Mouse (Mus musculus) intestine, embryonic 15.5 days (tissue): Measurements from ENCODE around the gene Mkrn2. TPM values are rescaled to one million over a fixed set of nuclear protein-coding genes. Genes with fewer than 3 reads are reported as not detected.

ENCODE experiments used
- ATAC-seq: fragments of 200-750 bp; cut with Nextera tagmentation; 2 replicates; pipeline ENCODE4 v1.8.0; 2017; ENCODE audit warnings: moderate TSS enrichment, moderate library complexity
- H3K27ac ChIP-seq: fragments of 300-500 bp; sonication (generic); 2 replicates; pipeline ENCODE4 v1.5.1; 2015; ENCODE audit warnings: mild to moderate bottlenecking, inconsistent platforms
- H3K27me3 ChIP-seq: fragments of 300-500 bp; sonication (generic); replicated peaks from 2 replicates; pipeline ENCODE4 v1.6.1; 2015; ENCODE audit warnings: inconsistent platforms
- H3K36me3 ChIP-seq: fragments of 300-500 bp; sonication (generic); 2 replicates; pipeline ENCODE4 v1.6.1; 2015; ENCODE audit warnings: inconsistent platforms
- H3K4me1 ChIP-seq: fragments of 300-500 bp; sonication (generic); replicated peaks from 2 replicates; pipeline ENCODE4 v1.6.1; 2015; ENCODE audit warnings: inconsistent platforms
- H3K4me2 ChIP-seq: fragments of 300-500 bp; sonication (generic); replicated peaks from 2 replicates; pipeline ENCODE4 v1.6.1; 2015; ENCODE audit warnings: mild to moderate bottlenecking, inconsistent platforms
- H3K4me3 ChIP-seq: fragments of 300-500 bp; sonication (generic); replicated peaks from 2 replicates; pipeline ENCODE4 v1.5.1; 2015; ENCODE audit warnings: inconsistent platforms
- H3K9ac ChIP-seq: fragments of 300-500 bp; sonication (generic); 2 replicates; pipeline ENCODE4 v1.6.1; 2015; ENCODE audit warnings: inconsistent platforms
- H3K9me3 ChIP-seq: fragments of 300-500 bp; sonication (generic); 2 replicates; pipeline ENCODE4 v1.6.1; 2016; ENCODE audit warnings: inconsistent platforms
- WGBS: fragments of 180-500 bp; shearing (Covaris S2); methylation state at CpG from one replicate; pipeline ENCODE4 v1.1.7; 2015; 5-methylcytosine and 5-hydroxymethylcytosine counted together
- polyA plus RNA-seq: library from polyadenylated mRNA; unstranded; fragments of >200 nt; fragmentation: Nextera tagmentation; extraction: Ambion mirVana; gene quantifications from 2 replicates; pipeline ENCODE4 v1.2.1, GENCODE M21; 2015

Gene Mkrn2
- 22.5 and 23.0 TPM in 2 replicates for polyA plus RNA-seq

DNA sequence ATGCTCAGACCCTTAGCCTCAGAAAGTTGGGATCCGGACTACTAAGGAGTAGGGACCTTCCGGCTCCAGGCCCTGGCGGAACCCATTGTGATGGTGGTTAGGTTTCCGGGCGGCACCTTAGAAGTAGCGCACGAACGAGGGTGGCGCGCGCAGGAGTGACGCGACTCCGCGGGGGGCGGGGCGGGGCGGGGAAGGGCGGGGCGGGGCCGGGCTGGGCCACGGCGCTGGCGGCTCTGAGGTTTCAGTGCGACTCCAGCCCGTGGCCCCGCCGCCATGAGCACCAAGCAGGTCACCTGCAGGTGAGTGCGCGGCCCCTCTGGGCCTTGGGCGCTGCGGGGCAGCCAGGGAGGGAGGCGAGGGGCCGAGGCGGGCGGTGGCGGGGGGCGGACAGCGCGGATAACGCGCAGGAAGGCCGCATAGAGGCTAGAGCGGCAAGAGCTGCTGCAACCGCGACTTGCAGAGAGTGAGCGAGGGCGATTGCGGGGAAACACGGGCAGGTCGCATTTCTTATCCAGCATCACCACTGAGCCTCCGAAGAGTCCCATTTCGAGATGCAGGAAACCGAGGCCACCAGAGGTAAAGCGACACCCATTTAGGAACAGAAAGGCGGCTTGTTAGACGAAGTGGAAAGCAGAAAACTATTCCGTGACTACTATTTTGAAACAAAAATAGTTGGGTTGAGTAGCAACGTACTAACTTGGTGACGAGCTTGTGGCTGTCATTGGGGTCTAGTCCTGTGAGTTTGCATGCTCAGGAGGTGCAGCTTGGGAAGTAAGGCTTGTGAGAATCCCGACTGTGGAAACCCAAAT lies at the start of gene Mkrn2:
Gene Mkrn2 (plus strand): TSS at position 188 of the 809 bp plus-strand sequence.
- no peaks in the 10 kb centered on the region for H3K27me3 ChIP-seq
- H3K27ac ChIP-seq, result peak within 1 kb of the TSS; percentile 88
- ATAC-seq, result peak; percentile 96
- H3K9me3 ChIP-seq, result no peaks in the 10 kb centered on the region
- peak within 1 kb of the TSS; percentile 89 for H3K9ac ChIP-seq
- peaks cover 10% of the 10 kb centered on the region for H3K4me1 ChIP-seq
- H3K4me3 ChIP-seq, result peak within 1 kb of the TSS; percentile 96
- WGBS, result under 1% methylated on average over 58 of the region's 61 CpGs
- peak within 1 kb of the TSS; percentile 76 for H3K4me2 ChIP-seq
- no peaks in the 10 kb centered on the region for H3K36me3 ChIP-seq

GRCm38 (mm10) chr6:115555485-115555884 lies 46.2 kb upstream of the Mkrn2 start:
- H3K4me3 ChIP-seq, result no peak overlapping the region
- 68% methylated on average over 5 of the region's 5 CpGs for WGBS
- no peaks in the 10 kb centered on the region for H3K9me3 ChIP-seq
- H3K9ac ChIP-seq, result no peak overlapping the region
- no peak overlapping the region for H3K27ac ChIP-seq
- no peak overlapping the region for H3K4me2 ChIP-seq
- ATAC-seq, result no peak
- no peaks in the 10 kb centered on the region for H3K27me3 ChIP-seq
- peaks cover 25% of the 10 kb centered on the region for H3K36me3 ChIP-seq
- no peaks in the 10 kb centered on the region for H3K4me1 ChIP-seq

DNA sequence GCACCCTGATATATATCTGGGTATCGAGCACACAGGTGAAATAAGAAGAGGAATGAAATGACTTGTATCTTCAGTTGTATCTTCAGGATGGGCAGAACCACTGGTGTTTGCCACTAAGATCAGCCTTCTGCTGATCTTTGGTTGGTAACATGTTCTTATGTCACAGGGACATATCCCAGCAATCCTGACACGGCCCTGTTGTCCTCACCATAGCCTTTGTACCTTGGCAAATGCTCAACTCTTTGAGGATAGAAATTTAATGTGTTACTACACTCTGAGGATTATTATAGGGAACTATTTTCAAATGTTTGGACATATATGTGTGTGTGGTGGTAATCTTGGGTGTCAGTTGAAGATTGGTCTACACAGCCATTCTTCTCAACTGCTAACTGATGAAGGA lies 43.5 kb upstream of the Mkrn2 start:
- Histone ChIP-seq H3K4me1 (no peaks in the 10 kb centered on the region), H3K4me3 (no peak overlapping the region), H3K9ac (no peak overlapping the region), H3K4me2 (no peak overlapping the region), H3K9me3 (no peaks in the 10 kb centered on the region), H3K36me3 (peaks cover 24% of the 10 kb centered on the region; the same call in 1 of the 2 replicates), H3K27me3 (no peaks in the 10 kb centered on the region), H3K27ac (no peak overlapping the region)
- no peak for ATAC-seq
- WGBS, result 89% methylated on average over 2 of the region's 2 CpGs

DNA sequence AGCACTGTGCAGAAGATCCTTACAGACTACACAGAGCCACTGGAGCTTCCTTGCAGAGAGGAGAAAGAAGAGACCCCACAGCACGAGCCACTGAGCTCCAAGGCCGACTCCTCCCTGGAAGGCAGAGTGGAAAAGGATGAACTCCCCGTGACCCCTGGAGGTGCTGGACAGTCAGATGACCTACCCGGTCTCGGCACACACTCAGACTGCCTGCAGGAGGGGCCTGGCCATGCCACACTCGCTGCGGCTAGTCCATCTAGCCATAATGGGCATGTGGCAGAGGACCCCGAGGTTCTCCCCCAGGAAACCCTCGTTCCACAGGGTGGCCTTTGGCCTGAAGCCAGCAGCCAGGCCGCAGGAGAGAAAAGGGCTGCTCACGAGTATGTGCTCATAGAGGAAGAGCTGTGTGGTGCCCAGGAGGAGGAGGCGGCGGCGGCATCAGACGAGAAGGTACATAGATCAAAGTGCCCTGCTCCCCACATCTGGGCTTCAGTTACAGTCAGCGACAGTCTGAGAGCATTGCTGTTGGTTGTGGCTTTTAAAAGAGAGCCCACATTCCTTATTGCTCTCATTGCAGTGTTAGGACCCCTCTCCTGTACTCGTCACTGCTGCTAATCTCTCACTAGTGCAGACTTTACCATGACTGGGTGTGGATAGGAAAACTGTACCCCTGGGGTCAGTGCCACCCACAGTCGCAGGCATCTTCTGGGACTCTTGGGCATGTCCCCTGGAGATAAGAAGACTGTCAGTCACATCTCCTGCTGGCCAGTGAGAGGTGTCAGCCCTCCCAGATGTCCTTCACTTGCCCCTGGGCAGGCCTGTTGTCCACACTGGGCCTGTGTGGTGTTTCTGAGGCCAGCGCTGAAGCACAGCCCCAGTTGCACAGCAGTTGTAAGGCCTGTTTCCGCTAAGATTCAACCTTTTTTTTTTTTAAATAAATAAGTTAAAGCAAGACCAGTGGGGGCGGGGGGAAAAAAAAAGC lies 41.8 kb upstream of the Mkrn2 start:
- H3K9me3 ChIP-seq, result no peaks in the 10 kb centered on the region
- ATAC-seq, result no peak
- no peak overlapping the region for H3K9ac ChIP-seq
- 52% methylated on average over 21 of the region's 21 CpGs for WGBS
- no peak overlapping the region for H3K4me2 ChIP-seq
- H3K4me3 ChIP-seq, result no peak overlapping the region
- no peak overlapping the region for H3K27ac ChIP-seq
- H3K36me3 ChIP-seq, result peaks cover 18% of the 10 kb centered on the region; the same call in 1 of the 2 replicates
- H3K27me3 ChIP-seq, result no peaks in the 10 kb centered on the region
- no peaks in the 10 kb centered on the region for H3K4me1 ChIP-seq

DNA sequence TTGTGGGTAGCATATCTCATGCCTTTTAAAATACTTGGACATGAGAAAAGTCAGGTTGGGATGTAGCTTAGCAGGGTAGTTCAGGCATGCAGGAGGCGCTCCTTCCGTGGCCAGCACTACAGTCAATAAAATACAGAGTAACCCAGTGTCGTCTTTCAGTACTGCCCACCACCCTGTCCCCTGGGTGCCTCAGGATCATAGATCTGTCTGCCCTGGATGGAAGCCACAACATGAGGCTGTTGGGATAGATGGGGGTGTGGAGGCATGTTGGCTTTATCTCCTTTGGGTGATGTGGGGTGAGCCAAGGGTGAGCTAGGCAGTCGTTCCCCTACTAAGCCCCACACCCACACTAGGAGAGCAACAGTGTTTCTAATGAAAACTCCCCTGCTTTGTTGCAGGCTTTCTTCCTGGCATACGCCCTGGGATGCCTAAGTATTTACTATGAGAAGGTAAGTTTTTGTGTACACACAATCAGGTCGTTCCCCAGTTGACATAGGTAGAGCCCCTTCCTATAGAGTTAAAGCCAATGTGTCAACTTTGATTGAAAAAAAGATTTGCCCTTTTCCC lies 36.1 kb upstream of the Mkrn2 start:
- no peak for ATAC-seq
- H3K4me2 ChIP-seq, result no peak overlapping the region
- H3K9me3 ChIP-seq, result no peaks in the 10 kb centered on the region
- WGBS, result 78% methylated on average over 6 of the region's 6 CpGs
- peaks cover 44% of the 10 kb centered on the region for H3K36me3 ChIP-seq
- no peaks in the 10 kb centered on the region for H3K27me3 ChIP-seq
- no peak overlapping the region for H3K27ac ChIP-seq
- H3K4me1 ChIP-seq, result no peaks in the 10 kb centered on the region
- no peak overlapping the region for H3K4me3 ChIP-seq
- no peak overlapping the region for H3K9ac ChIP-seq

GRCm38 (mm10) chr6:115574171-115574570 lies 27.5 kb upstream of the Mkrn2 start:
- 90% methylated on average over 7 of the region's 7 CpGs for WGBS
- no peak for ATAC-seq
- H3K36me3 ChIP-seq, result peaks cover 42% of the 10 kb centered on the region
- H3K9me3 ChIP-seq, result no peaks in the 10 kb centered on the region
- no peak overlapping the region for H3K4me3 ChIP-seq
- no peak overlapping the region for H3K9ac ChIP-seq
- H3K4me2 ChIP-seq, result no peak overlapping the region
- no peaks in the 10 kb centered on the region for H3K4me1 ChIP-seq
- H3K27ac ChIP-seq, result no peak overlapping the region
- no peaks in the 10 kb centered on the region for H3K27me3 ChIP-seq

DNA sequence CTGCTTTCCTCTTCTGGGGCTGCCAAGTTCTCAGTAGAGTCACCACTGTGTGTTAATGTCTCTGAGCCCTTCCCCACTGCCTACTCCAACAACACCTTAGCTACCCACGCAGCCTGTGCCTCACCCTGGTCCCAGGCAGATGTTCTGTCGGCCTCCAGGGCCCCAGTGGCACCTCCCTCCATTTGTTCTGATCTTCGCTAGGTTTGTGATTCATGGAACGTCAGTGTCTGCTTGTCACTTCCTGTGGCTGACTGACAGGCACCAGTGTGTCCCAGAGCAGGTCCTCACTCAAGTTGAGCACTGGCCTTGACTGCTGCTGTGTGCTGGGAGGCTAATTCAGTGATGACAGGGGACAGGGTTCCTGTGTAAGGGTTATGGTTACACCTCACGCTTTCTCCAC lies 24.3 kb upstream of the Mkrn2 start:
- Histone ChIP-seq H3K27me3 (no peaks in the 10 kb centered on the region), H3K9ac (no peak overlapping the region), H3K36me3 (peaks cover 26% of the 10 kb centered on the region), H3K27ac (no peak overlapping the region), H3K9me3 (no peaks in the 10 kb centered on the region), H3K4me2 (no peak overlapping the region), H3K4me1 (no peaks in the 10 kb centered on the region), H3K4me3 (no peak overlapping the region)
- WGBS, result 84% methylated on average over 5 of the region's 5 CpGs
- ATAC-seq, result no peak

- Histone ChIP-seq H3K27me3 (no peaks in the 10 kb centered on the region), H3K4me3 (no peak overlapping the region), H3K4me2 (no peak overlapping the region), H3K9me3 (no peaks in the 10 kb centered on the region), H3K27ac (no peak overlapping the region), H3K9ac (no peak overlapping the region), H3K4me1 (no peaks in the 10 kb centered on the region), H3K36me3 (peaks cover 20% of the 10 kb centered on the region)
- 93% methylated on average over 9 of the region's 9 CpGs for WGBS
- no peak for ATAC-seq
Measured at GRCm38 (mm10) chr6:115577941-115578340, 23.8 kb upstream of the Mkrn2 start.

DNA sequence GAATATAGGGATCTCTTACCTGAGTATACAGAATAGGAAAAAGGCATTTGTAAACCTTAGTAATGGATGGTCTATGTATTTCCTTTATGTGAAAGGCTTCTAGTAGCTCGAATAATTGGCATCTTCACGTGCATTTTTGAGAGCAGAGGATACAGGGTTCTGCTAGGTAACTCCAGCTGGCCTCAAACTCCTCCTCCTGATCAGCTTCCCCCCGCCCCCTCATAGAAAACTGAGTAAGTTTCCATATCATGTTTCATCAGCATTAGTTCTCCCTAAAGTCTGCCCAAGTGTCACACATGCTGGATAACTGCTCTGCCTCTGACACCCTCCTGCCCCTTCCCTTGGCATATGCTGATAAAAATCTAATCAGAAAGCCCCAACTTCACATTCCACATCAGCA lies 20.9 kb upstream of the Mkrn2 start:
- Histone ChIP-seq H3K27ac (no peak overlapping the region), H3K4me2 (no peak overlapping the region), H3K9ac (no peak overlapping the region), H3K4me1 (no peaks in the 10 kb centered on the region), H3K9me3 (no peaks in the 10 kb centered on the region), H3K4me3 (no peak overlapping the region), H3K36me3 (peaks cover 19% of the 10 kb centered on the region; the same call in 1 of the 2 replicates), H3K27me3 (no peaks in the 10 kb centered on the region)
- no peak for ATAC-seq
- WGBS, result 81% methylated on average over 3 of the region's 3 CpGs

GRCm38 (mm10) chr6:115582328-115583115 lies 19.2 kb upstream of the Mkrn2 start:
- Histone ChIP-seq H3K4me2 (no peak overlapping the region), H3K4me1 (no peaks in the 10 kb centered on the region), H3K9me3 (no peaks in the 10 kb centered on the region), H3K4me3 (no peak overlapping the region), H3K27ac (no peak overlapping the region), H3K36me3 (0 out of 2 replicates have a peak, but pooled peaks cover 7% of the 10 kb centered on the region), H3K9ac (no peak overlapping the region), H3K27me3 (no peaks in the 10 kb centered on the region)
- WGBS, result 81% methylated on average over 10 of the region's 10 CpGs
- ATAC-seq, result no peak

DNA sequence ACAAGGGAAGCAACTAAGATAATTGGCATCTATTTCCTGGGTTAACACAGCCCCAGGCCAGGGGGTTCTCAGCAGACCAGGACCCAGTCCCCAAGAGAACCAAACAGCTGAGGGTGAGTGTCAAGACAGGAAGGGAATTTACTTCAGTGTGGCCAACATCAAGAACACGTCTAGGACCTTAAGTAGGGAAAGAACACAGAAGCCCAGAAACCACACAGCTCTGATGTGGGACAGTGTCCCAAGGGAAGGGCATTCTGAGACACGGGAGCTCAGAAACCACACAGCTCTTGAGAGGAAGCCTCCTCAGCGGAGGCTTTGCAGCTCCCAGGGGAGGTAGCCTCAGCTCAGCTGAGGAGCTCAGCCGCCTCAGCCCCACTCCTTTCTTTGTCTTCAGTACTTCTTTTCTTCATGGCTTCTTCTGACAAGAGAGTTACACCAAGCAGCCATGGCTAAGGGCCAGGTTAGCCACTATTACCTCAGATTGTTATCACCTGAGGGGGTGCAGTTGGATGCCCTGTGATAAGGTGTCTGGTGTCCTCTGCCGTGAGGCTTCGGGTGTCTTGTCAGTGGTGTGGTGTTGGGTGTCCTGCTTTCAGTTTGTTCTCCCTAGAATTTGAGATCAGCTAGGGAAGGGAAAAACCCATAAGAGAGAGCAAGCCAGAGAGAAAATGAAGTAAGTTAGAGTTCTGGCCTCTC lies 18.1 kb upstream of the Mkrn2 start:
- no peak overlapping the region for H3K4me3 ChIP-seq
- H3K27ac ChIP-seq, result no peak overlapping the region
- ATAC-seq, result no peak
- H3K36me3 ChIP-seq, result 0 out of 2 replicates have a peak, but pooled peaks cover 3% of the 10 kb centered on the region
- H3K9ac ChIP-seq, result no peak overlapping the region
- H3K4me1 ChIP-seq, result no peaks in the 10 kb centered on the region
- no peaks in the 10 kb centered on the region for H3K27me3 ChIP-seq
- no peaks in the 10 kb centered on the region for H3K9me3 ChIP-seq
- no peak overlapping the region for H3K4me2 ChIP-seq
- WGBS, result 76% methylated on average over 6 of the region's 6 CpGs
